Mouse (Mus musculus): ENCODE measurements around the gene Brinp2.

DNA sequence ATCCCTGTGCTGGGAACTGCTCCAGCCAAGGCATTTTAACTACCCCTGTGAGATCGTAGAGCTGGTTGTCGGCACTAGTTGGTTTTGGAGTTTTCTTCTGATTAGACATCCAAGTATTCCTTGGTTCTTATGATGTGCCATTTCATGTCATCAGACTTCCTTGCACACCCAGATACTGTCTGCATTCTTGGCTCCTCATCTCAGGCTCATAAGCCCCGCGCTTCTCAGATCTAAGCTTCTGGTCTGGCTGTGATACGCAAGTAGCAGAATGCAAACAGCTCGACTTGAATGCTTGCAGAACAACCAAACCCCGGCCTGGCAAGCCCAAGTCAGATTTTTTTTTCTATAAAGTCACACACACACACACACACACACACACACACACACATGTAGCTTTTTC lies 72.3 kb downstream of the Brinp2 start:
- TF ChIP-seq POLR2A (IDR thresholded peaks at IDR 0.05; ENCODE audit: insufficient read depth, low read length) (no peak), CTCF (IDR thresholded peaks at IDR 0.05; ENCODE audit: low read depth, low read length) (no peak)
